Mouse (Mus musculus): Measurements from ENCODE around the gene Gm44502.

Gm44502 gene

GRCm38 (mm10) chr15:89390081-89390480, 39.4 kb downstream of the Gm44502 start:
- DNase-seq, result no peak

- no peak for DNase-seq
Measured at GRCm38 (mm10) chr15:89387127-89387526, 42.4 kb downstream of the Gm44502 start.

GRCm38 (mm10) chr15:89384617-89385016, 44.9 kb downstream of the Gm44502 start, which contains the start of gene Klhdc7b:
Klhdc7b (plus strand) TSS chr15:89384917.
- DNase-seq, result no peak

GRCm38 (mm10) chr15:89379429-89379828, 50.1 kb downstream of the Gm44502 start:
- peak; percentile 40 for DNase-seq

GRCm38 (mm10) chr15:89378831-89379401, 50.6 kb downstream of the Gm44502 start, which contains the start of gene Odf3b:
Odf3b (minus strand) TSS chr15:89379282.
- peak; percentile 50 for DNase-seq

- no peak for DNase-seq
Measured at GRCm38 (mm10) chr15:89377938-89378828, 51.3 kb downstream of the Gm44502 start.

GRCm38 (mm10) chr15:89377362-89377761, 52.1 kb downstream of the Gm44502 start:
- DNase-seq, result no peak

- no peak for DNase-seq
Measured at GRCm38 (mm10) chr15:89376957-89377356, 52.5 kb downstream of the Gm44502 start, which contains the start of gene Tymp. Tymp (minus strand) TSS chr15:89377039.

GRCm38 (mm10) chr15:89376040-89376439, 53.5 kb downstream of the Gm44502 start:
- no peak for DNase-seq

GRCm38 (mm10) chr15:89374801-89375534, 54.5 kb downstream of the Gm44502 start:
- DNase-seq, result no peak

GRCm38 (mm10) chr15:89374340-89374739, 55.2 kb downstream of the Gm44502 start:
- DNase-seq, result no peak

GRCm38 (mm10) chr15:89373762-89374248, 55.7 kb downstream of the Gm44502 start, which contains the start of gene Sco2:
Sco2 (minus strand) TSS chr15:89373846.
- peak; percentile 96 for DNase-seq

- peak; percentile 92 for DNase-seq
Measured at GRCm38 (mm10) chr15:89373027-89373761, 56.3 kb downstream of the Gm44502 start.

- no peak for DNase-seq
Measured at GRCm38 (mm10) chr15:89372536-89372935, 57.0 kb downstream of the Gm44502 start.

- DNase-seq, result no peak
Measured at GRCm38 (mm10) chr15:89372068-89372467, 57.4 kb downstream of the Gm44502 start.
